Mouse (Mus musculus): ENCODE measurements around the gene Olfr372. TPM values are rescaled to one million over a fixed set of nuclear protein-coding genes. Genes with fewer than 3 reads are reported as not detected.

Olfr372 gene
- polyA plus RNA-seq, 1 experiment from 2014 or later = not detected

Other genes with a start within 250 kb of the Olfr372 start
- gene Zfp709, start 159.2 kb upstream of the Olfr372 start, polyA plus RNA-seq (2014; fragmentation: Nextera tagmentation; extraction: Ambion mirVana) = 4.2 and 4.5 TPM in 2 replicates
- gene Zfp882, start 132.6 kb upstream of the Olfr372 start, polyA plus RNA-seq (2014; fragmentation: Nextera tagmentation; extraction: Ambion mirVana) = 5.4 and 6.7 TPM in 2 replicates
- 34.0 and 39.2 TPM in 2 replicates for gene Zfp617, start 132.6 kb upstream of the Olfr372 start, polyA plus RNA-seq (2014; fragmentation: Nextera tagmentation; extraction: Ambion mirVana)
- gene Zfp961, start 90.2 kb upstream of the Olfr372 start, polyA plus RNA-seq (2014; fragmentation: Nextera tagmentation; extraction: Ambion mirVana) = 30.9 and 31.2 TPM in 2 replicates
- 0.30 and 1.0 TPM in 2 replicates for gene Cyp4f18, start 31.6 kb upstream of the Olfr372 start, polyA plus RNA-seq (2014; fragmentation: Nextera tagmentation; extraction: Ambion mirVana)
- 0.04 TPM in 1 of 2 replicates, not detected in the other for gene Olfr373, start 42.0 kb downstream of the Olfr372 start, polyA plus RNA-seq (2014; fragmentation: Nextera tagmentation; extraction: Ambion mirVana)
- gene Olfr374, start 65.8 kb downstream of the Olfr372 start, polyA plus RNA-seq (2014; fragmentation: Nextera tagmentation; extraction: Ambion mirVana) = not detected in 2 replicates
- 789 and 800 TPM in 2 replicates for gene Tpm4, start 93.8 kb downstream of the Olfr372 start, polyA plus RNA-seq (2014; fragmentation: Nextera tagmentation; extraction: Ambion mirVana)
- gene Rab8a, start 120.0 kb downstream of the Olfr372 start, polyA plus RNA-seq (2014; fragmentation: Nextera tagmentation; extraction: Ambion mirVana) = 98.8 and 123 TPM in 2 replicates
- gene Hsh2d, start 148.4 kb downstream of the Olfr372 start, polyA plus RNA-seq (2014; fragmentation: Nextera tagmentation; extraction: Ambion mirVana) = 0.20 TPM in 1 of 2 replicates, not detected in the other
- not detected in 2 replicates for gene Cib3, start 171.6 kb downstream of the Olfr372 start, polyA plus RNA-seq (2014; fragmentation: Nextera tagmentation; extraction: Ambion mirVana)
- not detected in 2 replicates for gene Gm11034, start 172.4 kb downstream of the Olfr372 start, polyA plus RNA-seq (2014; fragmentation: Nextera tagmentation; extraction: Ambion mirVana)
- 66.1 and 69.3 TPM in 2 replicates for gene Fam32a, start 178.5 kb downstream of the Olfr372 start, polyA plus RNA-seq (2014; fragmentation: Nextera tagmentation; extraction: Ambion mirVana)
- 117 and 118 TPM in 2 replicates for gene Ap1m1, start 198.8 kb downstream of the Olfr372 start, polyA plus RNA-seq (2014; fragmentation: Nextera tagmentation; extraction: Ambion mirVana)

All from limb, embryonic 11.5 days (tissue).